25 mouse cellular contexts compared by ENCODE assay signal in the genomic region with DNA sequence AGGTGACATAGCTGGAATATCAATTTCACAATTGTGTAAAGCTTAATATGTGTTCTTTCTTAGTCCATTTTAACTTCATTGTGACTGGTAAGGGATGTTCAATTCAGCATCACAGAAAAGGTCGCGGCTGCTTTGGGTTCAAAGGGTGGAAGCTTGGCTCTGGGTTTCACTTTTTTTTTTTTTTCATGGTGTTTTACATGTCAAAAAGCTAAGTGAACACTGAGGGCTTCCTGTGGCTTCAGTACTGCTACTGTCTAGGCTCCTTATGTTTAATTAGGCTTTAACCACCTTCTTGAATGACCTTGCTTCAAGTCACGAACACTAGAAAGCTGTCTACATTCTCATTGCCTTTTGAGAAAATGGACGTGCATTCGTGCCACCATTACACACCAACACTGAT.
A peak's percentile ranks its signal among the peaks of the same experiment; 100 is the strongest.
DNase-seq lines count a peak whose midpoint lies in the region; ATAC-seq lines count a peak whose summit lies in the region.
"Had no signal": no experiment of that assay in that cellular context is flagged by ENCODE, and none has a peak within 500 bp of the region (broad histone marks: within the 10 kb centered on the region; RNA-seq: fewer than 3 reads in every experiment).

No protein-coding gene starts in this region.

- peaks cover 37% of the 10 kb centered on the region for H3K36me3 ChIP-seq in midbrain, embryonic 13.5 days
- H3K36me3 ChIP-seq in midbrain, embryonic 15.5 days (replicated peaks) = 0 out of 2 replicates have a peak, but pooled peaks cover 5% of the 10 kb centered on the region
- H3K36me3 ChIP-seq in hindbrain, embryonic 10.5 days = peaks cover 43% of the 10 kb centered on the region
- H3K36me3 ChIP-seq: G1E had no signal

- 37% methylated on average over 5 of the region's 5 CpGs for WGBS in midbrain, embryonic 13.5 days
- 38% methylated on average over 5 of the region's 5 CpGs for WGBS in midbrain, embryonic 15.5 days
- 58% methylated on average over 5 of the region's 5 CpGs for WGBS in hindbrain, embryonic 10.5 days

- ATAC-seq in midbrain, embryonic 13.5 days = no peak
- ATAC-seq in midbrain, embryonic 15.5 days (replicated peaks) = no peak
- ATAC-seq in erythroid progenitor cell, adult 5-6 weeks (replicated peaks; ENCODE audit: low FRiP score, poor library complexity, severe bottlenecking) = no peak
- ATAC-seq: activated CD4-positive, CD25-positive, alpha-beta regulatory T cell, adult 4 months; CD4-positive, CD25-positive, alpha-beta regulatory T cell, adult 4 months; forebrain, embryonic 14.5 days; forebrain, embryonic 16.5 days; Patski had no signal

- H3K9ac ChIP-seq in midbrain, embryonic 13.5 days (replicated peaks) = no peak overlapping the region
- H3K9ac ChIP-seq in midbrain, embryonic 15.5 days = no peak overlapping the region
- H3K9ac ChIP-seq: embryonic facial prominence, embryonic 12.5 days; forebrain, embryonic 12.5 days had no signal

- peak overlapping the region; percentile 30; the same call in 1 of the 2 replicates for H3K27ac ChIP-seq in midbrain, embryonic 13.5 days
- no peak overlapping the region; the same call in 1 of the 2 replicates for H3K27ac ChIP-seq in midbrain, embryonic 15.5 days
- H3K27ac ChIP-seq in hindbrain, embryonic 10.5 days = no peak overlapping the region
- H3K27ac ChIP-seq: embryonic facial prominence, embryonic 10.5 days; embryonic facial prominence, embryonic 12.5 days; forebrain, embryonic 10.5 days; forebrain, embryonic 12.5 days had no signal

- H3K9me3 ChIP-seq in midbrain, embryonic 13.5 days = no peaks in the 10 kb centered on the region
- no peaks in the 10 kb centered on the region for H3K9me3 ChIP-seq in midbrain, embryonic 15.5 days
- H3K9me3 ChIP-seq in hindbrain, embryonic 10.5 days = no peaks in the 10 kb centered on the region
- H3K9me3 ChIP-seq: embryonic facial prominence, embryonic 10.5 days; embryonic facial prominence, embryonic 12.5 days; forebrain, embryonic 10.5 days; forebrain, embryonic 12.5 days had no signal

- H3K4me3 ChIP-seq in midbrain, embryonic 13.5 days (replicated peaks) = no peak overlapping the region
- H3K4me3 ChIP-seq in midbrain, embryonic 15.5 days = no peak overlapping the region
- no peak overlapping the region for H3K4me3 ChIP-seq in hindbrain, embryonic 10.5 days
- H3K4me3 ChIP-seq: embryonic facial prominence, embryonic 10.5 days; embryonic facial prominence, embryonic 12.5 days; forebrain, embryonic 10.5 days; forebrain, embryonic 12.5 days had no signal

- no peak overlapping the region for H3K4me2 ChIP-seq in midbrain, embryonic 13.5 days (replicated peaks)
- H3K4me2 ChIP-seq in midbrain, embryonic 15.5 days = no peak overlapping the region
- H3K4me2 ChIP-seq: embryonic facial prominence, embryonic 12.5 days; forebrain, embryonic 12.5 days had no signal

- no peaks in the 10 kb centered on the region for H3K27me3 ChIP-seq in midbrain, embryonic 13.5 days
- H3K27me3 ChIP-seq in midbrain, embryonic 15.5 days (replicated peaks) = no peaks in the 10 kb centered on the region
- no peaks in the 10 kb centered on the region for H3K27me3 ChIP-seq in hindbrain, embryonic 10.5 days (ENCODE audit: insufficient read depth, poor library complexity, severe bottlenecking)
- H3K27me3 ChIP-seq: CH12.LX; embryonic facial prominence, embryonic 12.5 days; forebrain, embryonic 12.5 days; Patski had no signal

- peaks cover 8% of the 10 kb centered on the region; the same call in 1 of the 2 replicates for H3K4me1 ChIP-seq in midbrain, embryonic 13.5 days (replicated peaks)
- peaks cover 4% of the 10 kb centered on the region; the same call in 1 of the 2 replicates for H3K4me1 ChIP-seq in midbrain, embryonic 15.5 days
- 0 out of 2 replicates have a peak, but pooled peaks cover 7% of the 10 kb centered on the region for H3K4me1 ChIP-seq in hindbrain, embryonic 10.5 days (replicated peaks)
- H3K4me1 ChIP-seq: embryonic facial prominence, embryonic 10.5 days; embryonic facial prominence, embryonic 12.5 days; forebrain, embryonic 12.5 days had no signal

- DNase-seq in R1 (ENCODE audit: low read depth, low spot score) = peak; percentile 57
- DNase-seq in hindbrain, embryonic 10.5 days (ENCODE audit: low spot score) = no peak
- DNase-seq: adrenal gland, adult 8-10 months; adrenal gland, postnatal 14 days; adrenal gland, postnatal 36 days; B cell, adult 2 months; cerebellum, adult 11-12 months; cerebellum, adult 2 months; cerebellum, adult 9-10 months; cerebellum, postnatal 10 days; cerebellum, postnatal 25 days had no signal
